Mouse (Mus musculus) kidney, adult 8-10 months (tissue): ENCODE results near the gene Ophn1.

Experiments used
- DNase-seq, 2 experiments: peaks; one replicate each; pipeline ENCODE4 v3.0.0; 2022

The Ophn1 gene

DNA sequence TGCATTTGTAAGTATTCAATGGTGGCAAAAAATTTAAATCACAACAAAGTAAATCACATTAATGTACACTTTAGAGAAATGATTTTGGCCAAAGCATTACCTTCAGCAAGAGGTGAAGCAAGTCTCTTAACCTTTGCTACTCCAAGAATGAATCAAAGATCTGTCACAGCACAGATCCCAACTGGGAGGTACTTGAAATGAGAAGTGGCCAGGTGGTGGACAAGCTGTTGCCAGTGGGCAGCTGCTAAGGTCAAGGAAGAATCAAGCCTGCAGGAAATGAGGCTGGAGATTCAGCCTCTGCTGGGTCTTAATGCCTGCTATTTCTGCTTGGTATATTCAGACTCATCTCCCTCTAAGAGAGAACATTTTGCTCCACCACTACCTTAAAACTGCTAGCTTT, 87.0 kb downstream of the Ophn1 start:
- DNase-seq, result no peak

DNA sequence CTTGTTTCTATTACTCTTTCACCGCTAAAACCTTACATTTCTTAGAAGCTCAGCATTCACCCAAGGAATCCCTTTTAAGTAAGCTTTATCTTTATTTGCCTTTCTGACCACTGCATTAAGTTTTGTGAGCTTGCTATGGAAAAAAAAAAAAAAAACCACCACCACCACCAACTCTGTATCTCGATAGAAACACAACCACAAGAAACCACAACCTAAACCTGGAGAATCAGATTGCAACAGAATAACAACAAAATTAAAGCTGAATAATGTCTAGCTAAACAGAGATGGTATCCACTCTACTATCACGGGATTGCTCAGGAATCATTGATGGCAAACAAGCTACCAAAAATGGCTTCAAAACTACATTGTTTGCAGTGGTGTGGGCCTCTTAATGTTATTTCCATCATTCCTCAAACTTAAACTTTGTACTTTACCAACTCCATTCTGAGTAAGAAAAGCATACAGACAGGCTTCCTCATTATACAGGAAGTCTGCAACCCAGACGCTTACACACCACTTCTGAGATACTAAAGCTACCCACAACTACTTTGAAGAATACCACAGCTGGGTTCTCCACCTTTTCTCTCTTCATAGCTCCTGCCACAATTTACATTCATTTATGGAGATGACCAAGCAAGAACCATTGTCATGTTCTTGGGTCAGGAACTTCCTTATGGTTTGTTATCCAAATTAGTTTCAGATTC, 116.4 kb downstream of the Ophn1 start:
- DNase-seq, result no peak

DNA sequence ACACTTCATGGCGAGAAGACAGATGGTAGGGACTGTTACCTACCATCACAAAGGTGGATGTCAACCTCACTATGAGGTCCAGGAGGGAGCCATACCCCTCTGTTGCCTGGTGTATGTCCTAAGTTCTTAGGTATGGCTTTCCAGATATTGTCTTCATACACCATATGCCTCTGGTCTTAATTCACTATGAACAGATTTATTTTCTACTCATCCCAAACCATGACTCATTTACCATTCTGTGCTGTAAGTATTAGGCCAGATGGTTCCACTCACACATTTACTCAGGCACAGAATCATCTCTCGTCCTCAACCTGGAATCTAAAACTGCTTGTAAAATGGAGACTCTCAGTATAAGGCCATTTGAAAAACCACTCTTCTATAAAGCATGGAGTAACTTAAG, 135.7 kb downstream of the Ophn1 start:
- no peak for DNase-seq

DNA sequence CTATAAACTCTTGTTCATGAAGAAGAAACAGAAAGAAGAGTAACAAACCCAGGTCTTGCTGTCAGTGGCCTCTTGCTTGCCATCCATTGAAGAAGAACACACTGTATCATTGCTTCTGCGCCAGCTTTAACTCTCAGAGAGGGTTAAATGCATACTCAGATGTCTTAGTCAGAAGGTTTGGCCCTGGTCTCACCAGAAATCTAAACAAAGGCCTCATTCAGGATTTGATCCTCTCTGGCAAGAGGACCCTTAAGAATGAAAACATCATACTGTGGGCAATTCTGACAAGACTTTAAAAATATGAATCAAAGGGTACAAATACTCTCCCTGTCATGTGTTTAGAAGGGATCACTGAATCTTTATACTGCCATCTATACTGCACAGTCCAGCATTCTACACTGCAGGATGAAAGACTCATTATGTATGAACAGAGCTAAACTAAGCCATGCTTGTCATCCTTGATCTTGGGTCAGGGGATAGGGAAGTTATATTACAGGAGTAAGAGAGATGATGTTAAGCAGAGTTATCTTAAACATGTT, 139.5 kb downstream of the Ophn1 start:
- no peak for DNase-seq

DNA sequence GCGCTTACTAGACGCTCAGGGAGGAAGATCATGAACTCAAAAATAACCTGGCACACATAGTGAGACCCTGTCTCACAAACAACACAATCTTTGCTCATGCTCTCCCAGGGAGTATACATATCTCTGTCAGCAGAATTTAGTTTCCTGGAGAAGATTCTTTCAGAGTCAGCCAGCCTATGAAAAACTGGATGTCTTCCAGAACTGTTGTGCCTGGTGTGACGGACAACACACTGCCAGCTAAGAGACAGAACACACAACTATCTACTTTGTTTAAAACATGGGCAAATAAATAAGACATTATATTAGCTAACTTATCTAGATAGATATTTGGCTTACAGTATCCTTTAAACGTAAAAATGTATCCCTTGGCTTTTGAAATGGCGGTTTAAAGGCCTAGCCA, 154.1 kb downstream of the Ophn1 start:
- DNase-seq, result no peak

DNA sequence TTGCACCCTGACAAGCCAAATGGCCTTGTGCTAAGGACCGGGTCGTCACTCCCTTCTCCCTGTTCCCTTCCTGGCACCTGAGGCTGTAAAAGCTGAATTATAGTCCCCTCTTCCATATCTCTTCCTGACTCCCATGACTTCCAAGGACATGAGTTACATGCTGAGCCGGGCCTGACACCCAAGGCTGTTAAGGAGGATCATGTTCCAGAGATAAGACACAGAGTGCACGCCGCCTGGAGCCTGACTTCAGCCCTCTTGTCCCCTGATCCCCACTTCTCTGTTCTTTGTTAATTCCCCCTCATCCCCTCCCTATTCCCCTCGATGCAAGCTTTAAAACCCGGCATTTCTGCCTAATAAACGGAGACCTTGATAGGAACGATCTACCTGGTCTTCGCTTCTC, 167.8 kb downstream of the Ophn1 start:
- DNase-seq, result no peak

DNA sequence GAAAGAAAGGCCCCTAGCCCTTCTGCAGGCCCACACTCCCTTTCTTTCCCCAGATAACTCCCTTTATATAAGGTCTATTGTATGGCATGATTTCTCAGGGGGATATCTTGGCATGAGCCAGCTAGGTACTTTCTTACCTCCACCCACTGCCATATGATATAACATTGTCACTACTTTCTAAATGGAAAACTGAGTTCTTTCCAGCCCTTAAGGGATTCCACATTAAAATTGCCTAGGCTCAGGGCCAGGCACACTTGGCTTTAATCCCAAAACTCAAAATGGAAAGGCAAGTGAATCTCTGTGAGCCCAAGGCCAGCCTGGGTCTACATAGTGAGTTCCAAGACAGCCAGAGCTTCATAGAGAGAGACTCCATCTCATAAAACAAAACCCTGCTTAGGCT, 183.1 kb downstream of the Ophn1 start:
- DNase-seq, result no peak

DNA sequence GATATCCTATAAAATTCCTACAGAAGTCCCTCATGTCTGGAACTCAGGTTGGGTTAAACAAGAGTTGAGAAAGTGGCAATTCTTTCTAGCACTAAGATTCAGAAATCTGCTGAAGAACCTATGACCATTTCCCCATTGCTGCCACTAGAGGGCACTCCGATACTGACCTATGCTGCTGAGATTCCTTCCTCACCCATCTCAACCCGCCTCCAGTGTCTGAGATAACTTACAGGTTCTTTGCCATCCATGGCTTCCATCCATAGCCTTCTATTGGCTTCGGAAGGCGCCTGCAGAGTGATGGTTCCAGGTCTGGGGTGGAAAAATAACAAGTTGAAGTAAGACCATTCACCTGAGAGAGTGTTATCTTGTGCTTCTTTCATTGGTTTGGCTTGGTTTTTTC, 189.2 kb downstream of the Ophn1 start:
- peak; percentile 33 to 41 for DNase-seq

DNA sequence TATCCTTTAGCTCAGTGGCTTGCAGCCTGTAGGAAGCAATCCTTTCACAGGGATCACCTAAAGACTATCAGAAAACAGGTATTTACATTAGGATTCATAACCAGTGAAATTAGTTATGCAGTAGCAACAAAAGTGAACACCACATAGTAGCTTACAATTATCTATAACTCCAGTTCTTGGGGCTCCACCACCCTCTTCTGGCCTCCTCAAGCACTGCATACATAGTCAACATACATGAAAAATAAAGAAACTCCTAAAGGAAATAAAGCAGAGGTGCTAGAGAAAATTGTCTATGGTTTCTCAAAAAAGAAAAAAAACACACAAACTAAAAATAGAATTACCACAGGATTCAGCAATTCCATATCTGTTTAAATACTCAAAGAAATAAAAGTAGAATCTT, 208.2 kb downstream of the Ophn1 start:
- peak in 1 of 2 experiments; percentile 2 for DNase-seq

DNA sequence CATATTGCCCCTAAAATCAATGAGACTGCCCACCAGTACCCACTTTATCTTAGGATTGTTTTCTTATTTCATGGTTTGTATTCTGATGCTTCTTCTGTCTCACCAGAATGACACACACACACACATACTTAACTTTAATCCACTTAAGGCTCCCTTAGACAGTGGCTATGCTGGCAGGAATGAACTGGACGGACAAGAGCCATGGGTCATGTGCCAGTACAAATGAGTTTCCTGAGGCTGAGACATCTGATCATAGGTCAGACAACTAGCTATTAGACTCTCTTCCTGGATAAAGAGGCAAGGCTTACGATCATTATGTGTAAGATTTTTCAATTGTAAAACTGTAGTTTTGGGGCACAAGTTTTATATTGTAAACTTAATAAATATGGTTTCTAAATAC, 209.5 kb downstream of the Ophn1 start:
- peak in 1 of 2 experiments; percentile 5 for DNase-seq

DNA sequence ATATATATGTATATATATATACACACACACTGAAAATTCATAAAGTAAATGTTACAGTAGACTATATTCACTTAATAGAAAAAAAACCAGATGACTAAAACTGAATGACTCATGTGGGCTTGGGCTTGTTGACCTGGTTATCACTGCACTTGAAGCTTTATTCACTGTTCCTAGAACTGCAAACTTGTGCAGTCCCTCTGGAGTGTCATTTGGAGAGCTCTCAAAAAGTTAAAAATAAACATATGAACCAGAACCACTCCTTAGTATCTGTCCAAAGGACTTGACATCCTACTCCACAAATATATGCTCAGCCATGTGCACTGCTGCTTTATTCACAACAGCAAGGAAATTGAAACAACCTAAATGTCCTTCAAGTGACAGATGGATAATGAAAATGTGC, 219.8 kb downstream of the Ophn1 start:
- DNase-seq, result no peak

DNA sequence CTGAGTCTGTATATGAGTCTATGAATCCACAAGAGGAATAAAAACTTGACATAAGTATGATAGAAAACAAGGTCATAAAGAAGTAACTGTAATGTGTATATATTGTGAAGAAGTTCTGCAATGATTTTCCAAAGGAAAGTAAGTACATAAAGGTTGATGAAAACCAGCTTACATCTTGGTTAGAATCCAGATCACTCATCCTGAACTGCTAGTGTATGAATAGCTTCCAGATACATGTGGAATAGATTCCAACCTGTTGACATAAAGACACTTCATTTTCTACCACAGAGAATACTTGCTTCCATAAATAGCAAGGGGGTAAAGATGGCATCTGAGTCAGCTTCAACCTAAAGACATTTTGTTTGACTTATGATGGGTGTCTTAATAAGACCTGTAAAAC, 239.4 kb downstream of the Ophn1 start:
- DNase-seq, result no peak

DNA sequence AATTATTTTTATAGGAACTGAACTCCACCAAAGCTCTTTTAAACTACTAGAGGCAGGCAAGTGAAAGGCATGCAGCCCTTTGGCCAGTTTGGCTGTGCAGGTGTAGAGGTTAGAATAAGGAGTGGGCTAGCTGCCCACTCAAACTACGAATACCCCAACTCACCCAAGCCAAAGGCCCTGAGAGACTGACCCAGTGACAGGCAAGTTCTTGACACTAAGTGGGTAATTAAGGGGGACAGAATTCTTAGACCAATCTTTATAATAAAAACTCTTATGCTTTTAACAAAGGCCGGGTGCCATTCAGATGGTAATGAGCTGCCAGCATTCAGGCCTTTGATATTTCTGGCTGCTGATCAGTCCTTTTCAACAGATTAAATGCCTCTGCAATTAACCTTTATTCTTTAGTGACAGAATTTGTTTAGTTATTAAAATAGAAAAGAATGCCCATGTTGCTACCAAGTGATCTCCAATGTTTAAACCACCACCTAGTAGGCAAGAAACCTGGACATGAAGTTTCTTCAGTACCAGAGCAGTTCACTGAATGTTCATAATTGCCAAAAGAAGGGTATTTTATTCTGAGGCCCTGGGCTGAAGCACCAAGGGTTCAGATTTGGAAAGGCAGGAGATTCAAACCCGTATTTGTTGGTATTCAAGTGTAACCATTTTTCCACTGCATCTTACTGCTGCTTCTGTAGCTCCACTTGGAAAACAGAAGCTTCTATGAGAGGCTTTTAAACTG, 262.0 kb downstream of the Ophn1 start:
- DNase-seq, result peak in 1 of 2 experiments; percentile 11

DNA sequence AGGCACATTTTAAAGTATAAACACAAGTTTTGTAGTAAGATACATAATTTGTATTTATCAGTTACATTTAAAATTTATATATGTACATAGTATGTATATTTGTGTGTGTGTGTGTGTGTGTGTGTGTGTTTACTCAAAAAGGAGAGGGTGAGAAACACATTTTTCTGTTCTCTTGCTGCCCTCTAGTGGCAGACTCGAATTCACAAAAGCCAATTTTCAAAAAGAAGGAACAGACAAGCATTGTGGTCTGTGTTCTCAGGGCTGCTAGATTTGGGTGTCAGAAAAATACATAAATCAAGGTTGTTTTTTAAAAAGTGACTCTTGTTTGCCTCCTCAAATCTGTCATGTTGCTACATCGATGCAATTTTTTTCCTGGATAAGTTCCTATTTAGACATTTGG, 272.0 kb downstream of the Ophn1 start:
- peak; percentile 12 to 40 for DNase-seq

DNA sequence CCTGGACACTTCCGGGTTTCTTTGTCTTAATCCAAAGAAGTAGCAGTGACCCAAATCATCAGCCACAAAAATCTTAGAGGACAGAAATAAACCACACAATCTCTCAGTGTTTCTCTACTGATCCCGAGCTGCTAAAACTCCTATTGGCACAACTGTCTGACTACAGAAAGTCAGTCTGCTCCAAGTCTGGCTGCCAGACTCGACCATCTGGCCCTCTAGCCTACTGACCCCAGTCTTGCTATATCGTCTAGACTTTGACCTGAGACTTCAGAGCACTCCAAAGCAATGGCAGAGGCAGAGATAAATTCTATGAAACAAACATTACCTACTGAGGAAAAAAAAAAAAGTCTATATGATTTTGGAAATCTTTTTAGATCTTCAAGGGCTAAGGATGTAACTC, 273.4 kb downstream of the Ophn1 start:
- DNase-seq, result no peak

DNA sequence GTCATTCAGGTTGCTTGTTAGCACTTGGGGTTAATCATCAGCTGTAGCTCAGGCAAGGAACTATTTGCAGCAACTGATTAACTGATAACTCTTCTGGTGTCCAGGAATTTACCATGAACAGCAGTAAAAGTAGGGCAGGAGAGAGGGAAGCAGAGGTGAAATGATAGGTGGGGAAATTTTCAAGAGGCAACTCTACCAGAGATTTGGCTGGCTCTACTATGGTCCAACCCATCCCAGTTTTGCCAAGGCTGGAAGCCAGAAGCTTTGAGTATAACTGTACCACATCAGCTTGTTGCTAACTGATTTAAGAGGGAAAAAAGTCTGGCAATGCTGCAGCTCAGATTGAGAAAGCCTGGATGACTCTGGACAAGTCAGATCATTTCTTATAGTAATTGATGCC, 316.6 kb downstream of the Ophn1 start:
- peak; percentile 8 to 63 for DNase-seq

DNA sequence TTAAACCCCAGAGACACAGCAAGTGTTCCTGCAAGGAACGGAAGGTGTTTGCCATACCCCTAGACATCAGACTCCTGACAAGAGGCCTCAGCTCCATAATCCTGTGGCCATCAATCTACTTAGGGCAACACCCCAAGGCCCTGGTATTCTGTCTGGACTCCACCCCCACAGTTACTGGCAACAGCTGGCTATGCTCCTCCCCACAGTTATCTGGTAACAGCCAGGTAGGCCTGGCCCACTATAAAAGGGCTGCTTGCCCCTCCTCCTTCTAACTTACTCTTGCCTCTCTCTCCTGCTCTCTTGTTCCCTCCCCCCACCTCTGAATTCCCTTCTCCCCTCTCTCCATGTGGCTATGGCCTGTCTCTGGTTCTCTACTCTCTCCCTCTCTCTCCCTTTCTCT, 344.4 kb downstream of the Ophn1 start:
- no peak for DNase-seq

DNA sequence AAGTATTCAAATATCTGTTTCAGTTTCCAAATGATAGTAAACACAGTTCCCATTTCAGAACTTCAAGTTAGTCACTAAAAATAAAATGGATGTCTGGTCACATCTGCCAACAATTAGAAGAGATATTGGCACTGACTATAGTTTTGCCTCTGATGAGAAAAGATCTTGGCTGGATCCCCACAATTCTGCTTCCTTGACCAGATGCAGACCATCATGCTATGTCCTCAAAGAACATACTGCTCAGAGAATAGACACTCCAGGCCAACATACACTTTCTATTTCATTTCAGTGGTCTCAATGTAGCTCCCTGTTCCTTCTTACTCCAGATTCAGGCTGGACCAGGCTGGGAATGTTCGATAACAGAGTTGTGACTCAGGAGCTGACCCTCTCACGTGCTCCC, 375.5 kb downstream of the Ophn1 start:
- no peak for DNase-seq

DNA sequence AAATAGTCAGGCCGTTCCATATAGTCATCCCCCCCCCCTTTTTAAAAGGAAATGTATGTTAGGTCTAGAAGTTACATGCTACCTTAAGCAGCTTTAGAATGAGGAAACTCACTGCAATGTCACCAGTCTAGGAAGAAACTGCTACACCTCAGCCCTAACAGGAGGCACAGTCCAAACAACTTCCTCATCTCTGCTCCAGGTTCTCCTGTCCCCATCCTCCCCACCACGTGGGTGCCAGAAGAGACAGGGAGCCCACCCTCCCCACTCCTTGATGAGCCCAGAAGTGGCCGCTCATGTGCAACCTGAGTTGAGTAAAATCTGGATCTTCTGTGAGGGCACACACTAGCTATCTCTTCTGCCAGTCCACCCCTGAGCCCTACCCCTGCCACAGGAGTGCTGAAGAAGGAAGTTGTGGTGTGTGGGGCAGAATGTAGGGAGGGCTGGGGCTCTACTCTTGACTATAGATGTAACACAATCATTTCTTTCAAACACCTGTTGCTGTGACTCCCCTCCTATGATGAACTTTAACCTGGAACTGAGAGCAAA, 376.4 kb downstream of the Ophn1 start:
- DNase-seq, result no peak
